Mouse (Mus musculus): Measurements from ENCODE around the gene Hspb3. TPM values are rescaled to one million over a fixed set of nuclear protein-coding genes. Genes with fewer than 3 reads are reported as not detected.

Gene Hspb3
- polyA plus RNA-seq (2012; ENCODE audit: insufficient read depth, insufficient read length, missing spikeins): not detected in 2 replicates

GRCm38 (mm10) chr13:113663151-113663779 lies at the start of gene Hspb3:
Hspb3 (minus strand) TSS chr13:113663676.
- no peak for TF ChIP-seq POLR2A (IDR thresholded peaks at IDR 0.05; ENCODE audit: borderline replicate concordance, low read depth, low read length)
- no peak for TF ChIP-seq CTCF (IDR thresholded peaks at IDR 0.05; ENCODE audit: low read depth, low read length)
- H3K4me1 ChIP-seq (ENCODE audit: control insufficient read depth, insufficient read depth, low read length): no peaks in the 10 kb centered on the region
- no peak within 1 kb of the TSS for H3K4me3 ChIP-seq (ENCODE audit: insufficient read depth, low read length)
- H3K27ac ChIP-seq (ENCODE audit: insufficient read depth, low read depth, low read length): no peak within 1 kb of the TSS

GRCm38 (mm10) chr13:113713186-113713585 lies 49.7 kb upstream of the Hspb3 start:
- Histone ChIP-seq H3K27ac (ENCODE audit: insufficient read depth, low read depth, low read length) (no peak overlapping the region), H3K4me1 (ENCODE audit: control insufficient read depth, insufficient read depth, low read length) (no peaks in the 10 kb centered on the region), H3K4me3 (ENCODE audit: insufficient read depth, low read length) (no peak overlapping the region)
- TF ChIP-seq CTCF (IDR thresholded peaks at IDR 0.05; ENCODE audit: low read depth, low read length) (no peak), POLR2A (IDR thresholded peaks at IDR 0.05; ENCODE audit: borderline replicate concordance, low read depth, low read length) (no peak)

- no peak for TF ChIP-seq POLR2A (IDR thresholded peaks at IDR 0.05; ENCODE audit: borderline replicate concordance, low read depth, low read length)
- TF ChIP-seq CTCF (IDR thresholded peaks at IDR 0.05; ENCODE audit: low read depth, low read length): no peak
- Histone ChIP-seq H3K4me3 (ENCODE audit: insufficient read depth, low read length) (no peak overlapping the region), H3K4me1 (ENCODE audit: control insufficient read depth, insufficient read depth, low read length) (no peaks in the 10 kb centered on the region), H3K27ac (ENCODE audit: insufficient read depth, low read depth, low read length) (no peak overlapping the region)
Measured at GRCm38 (mm10) chr13:113706183-113706582, 42.7 kb upstream of the Hspb3 start.

GRCm38 (mm10) chr13:113701185-113701584 lies 37.7 kb upstream of the Hspb3 start:
- Histone ChIP-seq H3K27ac (ENCODE audit: insufficient read depth, low read depth, low read length) (no peak overlapping the region), H3K4me3 (ENCODE audit: insufficient read depth, low read length) (no peak overlapping the region), H3K4me1 (ENCODE audit: control insufficient read depth, insufficient read depth, low read length) (no peaks in the 10 kb centered on the region)
- no peak for TF ChIP-seq POLR2A (IDR thresholded peaks at IDR 0.05; ENCODE audit: borderline replicate concordance, low read depth, low read length)
- no peak for TF ChIP-seq CTCF (IDR thresholded peaks at IDR 0.05; ENCODE audit: low read depth, low read length)

GRCm38 (mm10) chr13:113699928-113700327 lies 36.5 kb upstream of the Hspb3 start:
- Histone ChIP-seq H3K4me3 (ENCODE audit: insufficient read depth, low read length) (no peak overlapping the region), H3K27ac (ENCODE audit: insufficient read depth, low read depth, low read length) (no peak overlapping the region), H3K4me1 (ENCODE audit: control insufficient read depth, insufficient read depth, low read length) (no peaks in the 10 kb centered on the region)
- TF ChIP-seq POLR2A (IDR thresholded peaks at IDR 0.05; ENCODE audit: borderline replicate concordance, low read depth, low read length): no peak
- no peak for TF ChIP-seq CTCF (IDR thresholded peaks at IDR 0.05; ENCODE audit: low read depth, low read length)

GRCm38 (mm10) chr13:113699415-113699873 lies 36.0 kb upstream of the Hspb3 start:
- no peak for TF ChIP-seq CTCF (IDR thresholded peaks at IDR 0.05; ENCODE audit: low read depth, low read length)
- no peak for TF ChIP-seq POLR2A (IDR thresholded peaks at IDR 0.05; ENCODE audit: borderline replicate concordance, low read depth, low read length)
- Histone ChIP-seq H3K4me1 (ENCODE audit: control insufficient read depth, insufficient read depth, low read length) (no peaks in the 10 kb centered on the region), H3K27ac (ENCODE audit: insufficient read depth, low read depth, low read length) (no peak overlapping the region), H3K4me3 (ENCODE audit: insufficient read depth, low read length) (no peak overlapping the region)

- no peak for TF ChIP-seq POLR2A (IDR thresholded peaks at IDR 0.05; ENCODE audit: borderline replicate concordance, low read depth, low read length)
- TF ChIP-seq CTCF (IDR thresholded peaks at IDR 0.05; ENCODE audit: low read depth, low read length): no peak
- H3K27ac ChIP-seq (ENCODE audit: insufficient read depth, low read depth, low read length): no peak overlapping the region
- H3K4me1 ChIP-seq (ENCODE audit: control insufficient read depth, insufficient read depth, low read length): no peaks in the 10 kb centered on the region
- H3K4me3 ChIP-seq (ENCODE audit: insufficient read depth, low read length): no peak overlapping the region
Measured at GRCm38 (mm10) chr13:113696838-113697321, 33.4 kb upstream of the Hspb3 start.

- H3K4me3 ChIP-seq (ENCODE audit: insufficient read depth, low read length): no peak overlapping the region
- no peaks in the 10 kb centered on the region for H3K4me1 ChIP-seq (ENCODE audit: control insufficient read depth, insufficient read depth, low read length)
- no peak for TF ChIP-seq POLR2A (IDR thresholded peaks at IDR 0.05; ENCODE audit: borderline replicate concordance, low read depth, low read length)
- peak; percentile 28; the same call in 1 of the 2 replicates for TF ChIP-seq CTCF (IDR thresholded peaks at IDR 0.05; ENCODE audit: low read depth, low read length)
- H3K27ac ChIP-seq (ENCODE audit: insufficient read depth, low read depth, low read length): no peak overlapping the region
Measured at GRCm38 (mm10) chr13:113693383-113693782, 29.9 kb upstream of the Hspb3 start.

- TF ChIP-seq CTCF (IDR thresholded peaks at IDR 0.05; ENCODE audit: low read depth, low read length): no peak
- no peak for TF ChIP-seq POLR2A (IDR thresholded peaks at IDR 0.05; ENCODE audit: borderline replicate concordance, low read depth, low read length)
- Histone ChIP-seq H3K4me3 (ENCODE audit: insufficient read depth, low read length) (no peak overlapping the region), H3K27ac (ENCODE audit: insufficient read depth, low read depth, low read length) (no peak overlapping the region), H3K4me1 (ENCODE audit: control insufficient read depth, insufficient read depth, low read length) (no peaks in the 10 kb centered on the region)
Measured at GRCm38 (mm10) chr13:113691644-113692043, 28.2 kb upstream of the Hspb3 start.

GRCm38 (mm10) chr13:113689883-113690282 lies 26.4 kb upstream of the Hspb3 start:
- H3K27ac ChIP-seq (ENCODE audit: insufficient read depth, low read depth, low read length): no peak overlapping the region
- no peaks in the 10 kb centered on the region for H3K4me1 ChIP-seq (ENCODE audit: control insufficient read depth, insufficient read depth, low read length)
- TF ChIP-seq POLR2A (IDR thresholded peaks at IDR 0.05; ENCODE audit: borderline replicate concordance, low read depth, low read length) (no peak), CTCF (IDR thresholded peaks at IDR 0.05; ENCODE audit: low read depth, low read length) (no peak)
- no peak overlapping the region for H3K4me3 ChIP-seq (ENCODE audit: insufficient read depth, low read length)

Data from bone marrow macrophage, adult 2 months (primary cell).